Mouse (Mus musculus): ENCODE measurements around the gene Chd2. TPM values are rescaled to one million over a fixed set of nuclear protein-coding genes. Genes with fewer than 3 reads are reported as not detected.

The Chd2 gene
- polyA plus RNA-seq, 1 experiment from 2014 or later, result 18.0 TPM

- Histone ChIP-seq H3K27ac (replicated peaks) (peak overlapping the region; percentile 84), H3K27me3 (ENCODE audit: control insufficient read depth, insufficient read depth, low read length) (no peaks in the 10 kb centered on the region), H3K36me3 (ENCODE audit: control insufficient read depth, insufficient read depth, low read length) (peaks cover 4% of the 10 kb centered on the region), H3K9ac (ENCODE audit: low read length) (peak overlapping the region; percentile 18; the same call in 1 of the 2 replicates), H3K4me3 (ENCODE audit: low read depth, low read length) (no peak overlapping the region), H3K4me2 (replicated peaks; ENCODE audit: low read depth) (peak overlapping the region; percentile 21; the same call in 1 of the 2 replicates), H3K4me1 (replicated peaks; ENCODE audit: control insufficient read depth, insufficient read depth) (no peaks in the 10 kb centered on the region), H3K9me3 (ENCODE audit: control insufficient read depth, low read length) (no peaks in the 10 kb centered on the region)
- WGBS, result 8% methylated on average over 9 of the region's 9 CpGs
- peak; percentile 61 for DNase-seq (ENCODE audit: low spot score)
- peak; percentile 87 for ATAC-seq (ENCODE audit: low FRiP score, low TSS enrichment)
- TF ChIP-seq CTCF (IDR thresholded peaks at IDR 0.05; ENCODE audit: low read depth) (peak; percentile 95), EP300 (optimal IDR thresholded peaks at IDR 0.05) (peak; percentile 83)
These were observed 17.1 kb downstream of the Chd2 start for GRCm38 (mm10) chr7:73524454-73524952.

GRCm38 (mm10) chr7:73523608-73524259 lies 17.9 kb downstream of the Chd2 start:
- WGBS, result 71% methylated on average over 1 of the region's 1 CpGs
- H3K4me1 ChIP-seq (replicated peaks; ENCODE audit: control insufficient read depth, insufficient read depth), result no peaks in the 10 kb centered on the region
- H3K27me3 ChIP-seq (ENCODE audit: control insufficient read depth, insufficient read depth, low read length), result no peaks in the 10 kb centered on the region
- H3K36me3 ChIP-seq (ENCODE audit: control insufficient read depth, insufficient read depth, low read length), result peaks cover 7% of the 10 kb centered on the region
- no peak overlapping the region for H3K4me2 ChIP-seq (replicated peaks; ENCODE audit: low read depth)
- H3K4me3 ChIP-seq (ENCODE audit: low read depth, low read length), result no peak overlapping the region
- TF ChIP-seq CTCF (IDR thresholded peaks at IDR 0.05; ENCODE audit: low read depth) (no peak), EP300 (optimal IDR thresholded peaks at IDR 0.05) (no peak)
- H3K9me3 ChIP-seq (ENCODE audit: control insufficient read depth, low read length), result no peaks in the 10 kb centered on the region
- H3K9ac ChIP-seq (ENCODE audit: low read length), result no peak overlapping the region
- no peak overlapping the region for H3K27ac ChIP-seq (replicated peaks)
- ATAC-seq (ENCODE audit: low FRiP score, low TSS enrichment), result no peak
- no peak for DNase-seq (ENCODE audit: low spot score)

- Histone ChIP-seq H3K9me3 (ENCODE audit: control insufficient read depth, low read length) (no peaks in the 10 kb centered on the region), H3K36me3 (ENCODE audit: control insufficient read depth, insufficient read depth, low read length) (peaks cover 7% of the 10 kb centered on the region), H3K27ac (replicated peaks) (no peak overlapping the region), H3K4me3 (ENCODE audit: low read depth, low read length) (no peak overlapping the region), H3K4me1 (replicated peaks; ENCODE audit: control insufficient read depth, insufficient read depth) (no peaks in the 10 kb centered on the region), H3K4me2 (replicated peaks; ENCODE audit: low read depth) (no peak overlapping the region), H3K27me3 (ENCODE audit: control insufficient read depth, insufficient read depth, low read length) (no peaks in the 10 kb centered on the region), H3K9ac (ENCODE audit: low read length) (no peak overlapping the region)
- 58% methylated on average over 6 of the region's 6 CpGs for WGBS
- TF ChIP-seq CTCF (IDR thresholded peaks at IDR 0.05; ENCODE audit: low read depth), result no peak
- no peak for TF ChIP-seq EP300 (optimal IDR thresholded peaks at IDR 0.05)
- DNase-seq (ENCODE audit: low spot score), result no peak
- no peak for ATAC-seq (ENCODE audit: low FRiP score, low TSS enrichment)
These were observed 18.4 kb downstream of the Chd2 start for GRCm38 (mm10) chr7:73523183-73523582.

GRCm38 (mm10) chr7:73521277-73522193 lies 20.1 kb downstream of the Chd2 start:
- 77% methylated on average over 11 of the region's 11 CpGs for WGBS
- H3K9ac ChIP-seq (ENCODE audit: low read length), result no peak overlapping the region
- TF ChIP-seq CTCF (IDR thresholded peaks at IDR 0.05; ENCODE audit: low read depth) (no peak), EP300 (optimal IDR thresholded peaks at IDR 0.05) (no peak)
- H3K9me3 ChIP-seq (ENCODE audit: control insufficient read depth, low read length), result no peaks in the 10 kb centered on the region
- peak overlapping the region; percentile 61; the same call in 1 of the 2 replicates for H3K27ac ChIP-seq (replicated peaks)
- H3K36me3 ChIP-seq (ENCODE audit: control insufficient read depth, insufficient read depth, low read length), result peaks cover 7% of the 10 kb centered on the region
- ATAC-seq (ENCODE audit: low FRiP score, low TSS enrichment) (no peak), DNase-seq (ENCODE audit: low spot score) (no peak)
- no peak overlapping the region for H3K4me3 ChIP-seq (ENCODE audit: low read depth, low read length)
- no peak overlapping the region for H3K4me2 ChIP-seq (replicated peaks; ENCODE audit: low read depth)
- no peaks in the 10 kb centered on the region for H3K27me3 ChIP-seq (ENCODE audit: control insufficient read depth, insufficient read depth, low read length)
- no peaks in the 10 kb centered on the region for H3K4me1 ChIP-seq (replicated peaks; ENCODE audit: control insufficient read depth, insufficient read depth)

- H3K9me3 ChIP-seq (ENCODE audit: control insufficient read depth, low read length), result no peaks in the 10 kb centered on the region
- H3K4me2 ChIP-seq (replicated peaks; ENCODE audit: low read depth), result no peak overlapping the region
- no peak overlapping the region for H3K4me3 ChIP-seq (ENCODE audit: low read depth, low read length)
- 74% methylated on average over 10 of the region's 10 CpGs for WGBS
- ATAC-seq (ENCODE audit: low FRiP score, low TSS enrichment) (no peak), DNase-seq (ENCODE audit: low spot score) (no peak)
- peaks cover 7% of the 10 kb centered on the region for H3K36me3 ChIP-seq (ENCODE audit: control insufficient read depth, insufficient read depth, low read length)
- H3K4me1 ChIP-seq (replicated peaks; ENCODE audit: control insufficient read depth, insufficient read depth), result no peaks in the 10 kb centered on the region
- TF ChIP-seq EP300 (optimal IDR thresholded peaks at IDR 0.05) (no peak), CTCF (IDR thresholded peaks at IDR 0.05; ENCODE audit: low read depth) (no peak)
- H3K27me3 ChIP-seq (ENCODE audit: control insufficient read depth, insufficient read depth, low read length), result no peaks in the 10 kb centered on the region
- H3K9ac ChIP-seq (ENCODE audit: low read length), result no peak overlapping the region
- H3K27ac ChIP-seq (replicated peaks), result no peak overlapping the region
These were observed 21.4 kb downstream of the Chd2 start for GRCm38 (mm10) chr7:73520231-73520630.

Measured in stomach, postnatal 0 days (tissue).